Mouse (Mus musculus): Measurements from ENCODE around the gene Dock2.

DNA sequence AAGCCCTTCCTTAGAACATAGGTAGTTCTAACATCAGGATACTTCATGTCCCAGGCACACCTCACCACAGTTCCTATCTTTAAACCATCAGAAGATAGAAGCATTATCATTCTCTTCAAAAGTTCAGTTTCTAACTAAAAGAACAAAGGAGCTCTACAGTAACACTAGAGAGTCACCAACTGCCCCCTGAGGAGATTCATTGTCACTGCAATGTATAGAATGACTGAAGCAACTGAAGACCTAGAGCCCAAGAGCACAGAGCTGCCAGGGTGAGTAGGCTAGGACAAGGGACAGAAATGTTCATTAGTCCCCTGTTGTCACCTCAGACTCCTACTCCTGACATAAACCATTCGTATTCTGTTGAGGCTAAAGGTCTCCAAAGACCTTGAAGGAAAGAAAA, 316.6 kb downstream of the Dock2 start:
- TF ChIP-seq POLR2A (IDR thresholded peaks at IDR 0.05; ENCODE audit: insufficient read depth, low read length) (no peak), CTCF (IDR thresholded peaks at IDR 0.05; ENCODE audit: low read depth, low read length) (no peak), EP300 (IDR thresholded peaks at IDR 0.05; ENCODE audit: insufficient read depth, low read depth, low read length) (no peak)
